Mouse (Mus musculus) kidney, adult 2 months (tissue): ENCODE data around the gene Kiz.

Experiments
- CTCF ChIP-seq: fragments of 200-500 bp; conservative IDR thresholded peaks from 2 replicates; pipeline ENCODE4 v1.5.1; 2011; ENCODE audit warnings: low read depth, mild to moderate bottlenecking, control low read depth, low read length, moderate library complexity, mixed read lengths; ENCODE audit not compliant: insufficient read depth, insufficient read length
- POLR2A ChIP-seq: fragments of 200-500 bp; IDR thresholded peaks from one replicate; pipeline ENCODE4 v1.6.1; 2011; ENCODE audit warnings: low read depth, low read length, control low read depth

- TF ChIP-seq POLR2A = no peak
- no peak for TF ChIP-seq CTCF
These were observed 18.7 kb upstream of the Kiz start for GRCm38 (mm10) chr2:146836871-146837550.
